Mouse (Mus musculus) heart, embryonic 15.5 days (tissue): ENCODE results near the gene Gadd45b. TPM values are rescaled to one million over a fixed set of nuclear protein-coding genes. Genes with fewer than 3 reads are reported as not detected.

Source experiments
- ATAC-seq: fragments of 200-750 bp; cut with Nextera tagmentation; replicated peaks from 2 replicates; pipeline ENCODE4 v1.8.0; 2017; ENCODE audit warnings: low read depth, moderate TSS enrichment; ENCODE audit not compliant: insufficient number of reproducible peaks, insufficient read depth, low FRiP score
- H3K27ac ChIP-seq: fragments of 300-500 bp; sonication (generic); 2 replicates; pipeline ENCODE4 v1.5.1; 2015; ENCODE audit warnings: mild to moderate bottlenecking, inconsistent platforms
- H3K27me3 ChIP-seq: fragments of 300-500 bp; sonication (generic); 2 replicates; pipeline ENCODE4 v1.6.1; 2015; ENCODE audit warnings: inconsistent platforms
- H3K36me3 ChIP-seq: fragments of 300-500 bp; sonication (generic); 2 replicates; pipeline ENCODE4 v1.6.1; 2015; ENCODE audit warnings: mild to moderate bottlenecking, inconsistent platforms
- H3K4me1 ChIP-seq: fragments of 300-500 bp; sonication (generic); replicated peaks from 2 replicates; pipeline ENCODE4 v1.6.1; 2015; ENCODE audit warnings: inconsistent platforms
- H3K4me2 ChIP-seq: fragments of 300-500 bp; sonication (generic); 2 replicates; pipeline ENCODE4 v1.6.1; 2015; ENCODE audit warnings: inconsistent platforms, mild to moderate bottlenecking, moderate library complexity
- H3K4me3 ChIP-seq: fragments of 300-500 bp; sonication (generic); 2 replicates; pipeline ENCODE4 v1.5.1; 2015; ENCODE audit warnings: mild to moderate bottlenecking, inconsistent platforms
- H3K9ac ChIP-seq: fragments of 300-500 bp; sonication (generic); 2 replicates; pipeline ENCODE4 v1.6.1; 2015; ENCODE audit warnings: mild to moderate bottlenecking, inconsistent platforms
- H3K9me3 ChIP-seq: fragments of 300-500 bp; sonication (generic); replicated peaks from 2 replicates; pipeline ENCODE4 v1.6.1; 2016; ENCODE audit warnings: inconsistent platforms
- WGBS: fragments of 180-500 bp; shearing (Covaris S2); methylation state at CpG from one replicate; pipeline ENCODE4 v1.1.7; 2015; ENCODE audit warnings: mixed read lengths; 5-methylcytosine and 5-hydroxymethylcytosine counted together
- polyA plus RNA-seq: library from polyadenylated mRNA; unstranded; fragments of >200 nt; fragmentation: Nextera tagmentation; extraction: Ambion mirVana; gene quantifications from 2 replicates; pipeline ENCODE4 v1.2.1, GENCODE M21; 2015

Gene Gadd45b
- polyA plus RNA-seq, 1 experiment from 2014 or later: 30.8 TPM

GRCm38 (mm10) chr10:80911891-80912290 lies 18.0 kb upstream of the Gadd45b start:
- H3K36me3 ChIP-seq: peaks cover 28% of the 10 kb centered on the region

DNA sequence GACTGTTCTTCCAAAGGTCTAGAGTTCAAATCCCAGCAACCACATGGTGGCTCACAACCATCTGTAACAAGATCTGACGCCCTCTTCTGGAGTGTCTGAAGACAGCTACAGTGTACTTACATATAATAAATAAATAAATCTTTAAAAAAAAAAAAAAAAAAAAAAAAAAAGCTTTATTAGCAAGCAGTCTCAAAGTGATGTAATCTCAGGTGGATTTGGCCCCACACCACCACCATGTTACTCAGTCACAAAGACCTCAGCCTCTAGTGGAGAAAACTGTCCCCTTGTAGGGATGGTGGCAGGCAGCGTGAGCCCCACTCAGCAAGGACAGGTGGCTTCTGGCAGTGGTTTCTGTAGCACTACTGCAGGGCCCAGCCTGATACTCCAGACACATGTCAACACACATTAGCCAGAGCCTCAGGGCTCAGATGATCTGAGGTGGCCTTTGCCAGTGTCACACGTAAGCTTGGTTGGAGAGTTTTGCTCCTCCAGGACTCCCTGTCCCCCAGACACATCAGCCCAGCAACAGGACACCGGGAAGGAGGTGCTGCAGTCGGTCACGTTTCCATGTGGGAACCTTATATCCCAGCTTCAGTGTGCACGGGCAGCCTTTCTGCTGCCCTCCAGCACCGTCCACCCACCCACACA lies 16.4 kb upstream of the Gadd45b start:
- WGBS: 85% methylated on average over 7 of the region's 8 CpGs
- Histone ChIP-seq H3K36me3 (peaks cover 14% of the 10 kb centered on the region; the same call in 1 of the 2 replicates), H3K4me1 (peaks cover 24% of the 10 kb centered on the region), H3K4me2 (no peak overlapping the region), H3K9me3 (no peaks in the 10 kb centered on the region), H3K27me3 (no peaks in the 10 kb centered on the region), H3K4me3 (no peak overlapping the region), H3K27ac (no peak overlapping the region), H3K9ac (no peak overlapping the region)
- no peak for ATAC-seq

More at GRCm38 (mm10) chr10:80911891-80912290, 18.0 kb upstream of the Gadd45b start:
- no peak overlapping the region for H3K27ac ChIP-seq
- H3K4me1 ChIP-seq: peaks cover 14% of the 10 kb centered on the region
- H3K27me3 ChIP-seq: no peaks in the 10 kb centered on the region
- no peak overlapping the region for H3K4me2 ChIP-seq
- H3K9ac ChIP-seq: no peak overlapping the region
- no peak for ATAC-seq
- no peaks in the 10 kb centered on the region for H3K9me3 ChIP-seq
- H3K4me3 ChIP-seq: no peak overlapping the region

- no peak for ATAC-seq
- no peak overlapping the region for H3K27ac ChIP-seq
- H3K4me2 ChIP-seq: no peak overlapping the region
- peaks cover 26% of the 10 kb centered on the region for H3K4me1 ChIP-seq
- 75% methylated on average over 5 of the region's 5 CpGs for WGBS
- H3K36me3 ChIP-seq: peaks cover 9% of the 10 kb centered on the region; the same call in 1 of the 2 replicates
- no peaks in the 10 kb centered on the region for H3K27me3 ChIP-seq
- no peak overlapping the region for H3K4me3 ChIP-seq
- no peaks in the 10 kb centered on the region for H3K9me3 ChIP-seq
- H3K9ac ChIP-seq: no peak overlapping the region
Measured at GRCm38 (mm10) chr10:80914253-80914656, 15.6 kb upstream of the Gadd45b start.

GRCm38 (mm10) chr10:80915260-80915659 lies 14.6 kb upstream of the Gadd45b start:
- Histone ChIP-seq H3K27ac (no peak overlapping the region), H3K27me3 (no peaks in the 10 kb centered on the region), H3K4me2 (no peak overlapping the region), H3K4me3 (no peak overlapping the region), H3K4me1 (peaks cover 26% of the 10 kb centered on the region), H3K9ac (no peak overlapping the region), H3K9me3 (no peaks in the 10 kb centered on the region), H3K36me3 (no peaks in the 10 kb centered on the region; the same call in 1 of the 2 replicates)
- ATAC-seq: no peak
- WGBS: 73% methylated on average over 2 of the region's 2 CpGs

- no peak overlapping the region for H3K4me2 ChIP-seq
- ATAC-seq: no peak
- H3K36me3 ChIP-seq: no peaks in the 10 kb centered on the region; the same call in 1 of the 2 replicates
- 82% methylated on average over 4 of the region's 4 CpGs for WGBS
- no peak overlapping the region for H3K4me3 ChIP-seq
- peaks cover 26% of the 10 kb centered on the region for H3K4me1 ChIP-seq
- no peak overlapping the region for H3K9ac ChIP-seq
- no peaks in the 10 kb centered on the region for H3K27me3 ChIP-seq
- no peak overlapping the region for H3K27ac ChIP-seq
- H3K9me3 ChIP-seq: no peaks in the 10 kb centered on the region
Measured at GRCm38 (mm10) chr10:80915736-80916135, 14.1 kb upstream of the Gadd45b start.

DNA sequence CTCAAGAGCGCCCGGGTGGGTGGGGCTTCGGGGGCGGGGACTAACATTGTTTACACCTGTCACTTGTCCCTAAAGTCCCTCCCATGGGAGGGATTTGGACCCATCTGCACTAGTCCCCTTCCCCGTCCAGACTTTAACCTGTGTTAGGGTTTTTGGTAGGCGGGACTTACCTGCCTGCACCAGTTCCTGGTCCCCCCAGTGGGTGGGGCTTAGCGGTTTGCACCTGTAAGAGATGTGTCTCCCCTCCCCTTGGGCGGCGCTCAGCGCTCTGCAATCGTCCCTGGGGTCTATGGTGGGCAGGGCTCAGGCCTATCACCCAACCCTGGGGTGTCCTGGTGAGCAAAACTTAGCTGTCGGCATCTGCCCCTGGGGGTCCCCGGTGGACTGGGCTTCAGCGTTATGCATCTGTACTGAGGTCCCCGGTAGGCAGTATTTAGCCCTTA lies 12.5 kb upstream of the Gadd45b start:
- H3K4me3 ChIP-seq: peak overlapping the region; percentile 94
- no peaks in the 10 kb centered on the region; the same call in 1 of the 2 replicates for H3K36me3 ChIP-seq
- peak overlapping the region; percentile 84 for H3K9ac ChIP-seq
- peak overlapping the region; percentile 96 for H3K4me2 ChIP-seq
- ATAC-seq: peak; percentile 19; the same call in 1 of the 2 replicates
- H3K9me3 ChIP-seq: no peaks in the 10 kb centered on the region
- H3K27me3 ChIP-seq: no peaks in the 10 kb centered on the region
- H3K4me1 ChIP-seq: peaks cover 37% of the 10 kb centered on the region
- 3% methylated on average over 15 of the region's 15 CpGs for WGBS
- peak overlapping the region; percentile 62 for H3K27ac ChIP-seq

DNA sequence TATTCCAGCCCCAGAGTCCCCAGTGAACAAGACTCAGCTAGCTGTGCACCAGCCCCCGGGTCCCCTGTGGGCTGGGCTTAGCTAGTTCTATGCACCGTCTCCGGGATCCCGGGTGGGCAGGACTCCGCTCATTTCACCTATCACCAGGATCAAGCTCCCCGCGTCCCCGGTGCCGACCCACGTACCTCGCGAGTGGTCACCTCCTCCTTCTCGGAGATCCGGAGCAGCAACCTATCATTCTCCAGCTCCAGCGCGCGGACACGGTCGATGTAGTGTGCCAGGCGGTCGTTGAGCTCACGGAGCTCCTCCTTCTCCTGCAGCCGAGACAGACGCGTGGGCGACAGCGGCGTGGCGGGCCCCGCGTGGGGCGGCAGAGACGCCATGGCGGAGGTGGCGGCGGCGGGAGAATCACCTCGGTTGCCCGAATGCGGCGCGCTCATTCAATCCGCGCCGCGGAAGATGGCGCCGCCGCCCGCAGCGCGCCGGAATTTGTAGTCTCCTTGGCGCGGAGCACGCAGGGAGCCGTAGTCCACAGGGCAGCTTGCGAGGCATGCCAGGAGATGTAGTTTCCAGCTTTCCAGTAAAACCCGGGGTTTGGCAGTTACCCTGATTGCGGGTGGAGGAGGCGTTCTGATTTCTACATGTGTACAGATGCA lies 12.0 kb upstream of the Gadd45b start, which contains the start of gene Lmnb2:
Lmnb2 (minus strand) TSS at position 467 of the 656 bp plus-strand sequence.
- Histone ChIP-seq H3K4me2 (peak within 1 kb of the TSS; percentile 96), H3K27ac (peak within 1 kb of the TSS; percentile 62), H3K27me3 (no peaks in the 10 kb centered on the region), H3K9me3 (no peaks in the 10 kb centered on the region), H3K36me3 (no peaks in the 10 kb centered on the region), H3K4me1 (peaks cover 42% of the 10 kb centered on the region), H3K4me3 (peak within 1 kb of the TSS; percentile 94), H3K9ac (peak within 1 kb of the TSS; percentile 84)
- ATAC-seq: peak; percentile 39
- under 1% methylated on average over 61 of the region's 61 CpGs for WGBS

GRCm38 (mm10) chr10:80921923-80922322 lies 8.0 kb upstream of the Gadd45b start:
- H3K27me3 ChIP-seq: no peaks in the 10 kb centered on the region
- ATAC-seq: peak; percentile 29; the same call in 1 of the 2 replicates
- H3K9ac ChIP-seq: peak overlapping the region; percentile 48
- WGBS: 3% methylated on average over 16 of the region's 16 CpGs
- peak overlapping the region; percentile 62 for H3K27ac ChIP-seq
- peaks cover 33% of the 10 kb centered on the region for H3K4me1 ChIP-seq
- no peaks in the 10 kb centered on the region for H3K9me3 ChIP-seq
- H3K36me3 ChIP-seq: no peaks in the 10 kb centered on the region
- peak overlapping the region; percentile 68 for H3K4me2 ChIP-seq
- H3K4me3 ChIP-seq: peak overlapping the region; percentile 37

- H3K27ac ChIP-seq: no peak overlapping the region
- H3K9ac ChIP-seq: no peak overlapping the region
- H3K4me1 ChIP-seq: peaks cover 35% of the 10 kb centered on the region
- no peak for ATAC-seq
- WGBS: 43% methylated on average over 3 of the region's 3 CpGs
- H3K4me2 ChIP-seq: no peak overlapping the region
- no peak overlapping the region for H3K4me3 ChIP-seq
- no peaks in the 10 kb centered on the region for H3K27me3 ChIP-seq
- H3K36me3 ChIP-seq: no peaks in the 10 kb centered on the region
- H3K9me3 ChIP-seq: no peaks in the 10 kb centered on the region
Measured at GRCm38 (mm10) chr10:80925472-80925871, 4.4 kb upstream of the Gadd45b start.

- Histone ChIP-seq H3K4me1 (peaks cover 47% of the 10 kb centered on the region), H3K27ac (peak overlapping the region; percentile 90), H3K9ac (peak overlapping the region; percentile 61), H3K9me3 (no peaks in the 10 kb centered on the region), H3K4me2 (peak overlapping the region; percentile 86), H3K27me3 (no peaks in the 10 kb centered on the region), H3K4me3 (peak overlapping the region; percentile 81), H3K36me3 (no peaks in the 10 kb centered on the region)
- ATAC-seq: peak; percentile 36; the same call in 1 of the 2 replicates
- under 1% methylated on average over 48 of the region's 48 CpGs for whole genome bisulfite sequencing
Measured at GRCm38 (mm10) chr10:80928586-80929298, 1.1 kb upstream of the Gadd45b start.
